Mouse (Mus musculus) limb, embryonic 14.5 days (tissue): ENCODE results near the gene Olfr691. TPM values are rescaled to one million over a fixed set of nuclear protein-coding genes. Genes with fewer than 3 reads are reported as not detected.

Experiments used
- ATAC-seq: fragments of 200-750 bp; cut with Nextera tagmentation; 2 replicates; pipeline ENCODE4 v1.8.0; 2017; ENCODE audit warnings: low read depth, moderate number of reproducible peaks, moderate TSS enrichment; ENCODE audit not compliant: low FRiP score
- DNase-seq: peaks from one replicate; pipeline ENCODE4 v3.0.0-alpha.2; 2015; ENCODE audit warnings: low spot score
- H3K27ac ChIP-seq: fragments of 300-500 bp; sonication (generic); replicated peaks from 2 replicates; pipeline ENCODE4 v1.5.1; 2014; ENCODE audit warnings: low read depth, mild to moderate bottlenecking, low read length, moderate library complexity, mixed read lengths
- H3K27me3 ChIP-seq: fragments of 300-500 bp; sonication (generic); 2 replicates; pipeline ENCODE4 v1.6.1; 2014; ENCODE audit warnings: low read length, mixed read lengths; ENCODE audit not compliant: control insufficient read depth, insufficient read depth
- H3K36me3 ChIP-seq: fragments of 300-500 bp; sonication (generic); 2 replicates; pipeline ENCODE4 v1.6.1; 2014; ENCODE audit warnings: mild to moderate bottlenecking, low read length, moderate library complexity, mixed read lengths; ENCODE audit not compliant: control insufficient read depth, insufficient read depth
- H3K4me1 ChIP-seq: fragments of 300-500 bp; sonication (generic); 2 replicates; pipeline ENCODE4 v1.6.1; 2014; ENCODE audit warnings: antibody characterized with exemption, low read length, mixed read lengths; ENCODE audit not compliant: control insufficient read depth, insufficient read depth
- H3K4me2 ChIP-seq: fragments of 300-500 bp; sonication (generic); replicated peaks from 2 replicates; pipeline ENCODE4 v1.6.1; 2014; ENCODE audit warnings: low read depth, mild to moderate bottlenecking, low read length, moderate library complexity; ENCODE audit not compliant: severe bottlenecking
- H3K4me3 ChIP-seq: fragments of 300-500 bp; sonication (generic); replicated peaks from 2 replicates; pipeline ENCODE4 v1.5.1; 2014; ENCODE audit warnings: low read length
- H3K9ac ChIP-seq: fragments of 300-500 bp; sonication (generic); 2 replicates; pipeline ENCODE4 v1.6.1; 2014; ENCODE audit warnings: mild to moderate bottlenecking, low read depth, low read length, moderate library complexity; ENCODE audit not compliant: severe bottlenecking
- H3K9me3 ChIP-seq: fragments of 300-500 bp; sonication (generic); 2 replicates; pipeline ENCODE4 v1.6.1; 2016; ENCODE audit warnings: low read length; ENCODE audit not compliant: control insufficient read depth
- POLR2A ChIP-seq: fragments of 200-500 bp; IDR thresholded peaks from 2 replicates; pipeline ENCODE4 v1.8.0; 2012; ENCODE audit warnings: inconsistent platforms, mild to moderate bottlenecking, moderate library complexity, borderline replicate concordance; ENCODE audit not compliant: insufficient read depth, insufficient read length; ENCODE audit errors: extremely low read depth
- WGBS: fragments of 180-500 bp; shearing (Covaris S2); extraction: QIAGEN DNeasy Blood & Tissue Kit; methylation state at CpG from one replicate; pipeline ENCODE4 v1.1.7; 2014; 5-methylcytosine and 5-hydroxymethylcytosine counted together
- polyA plus RNA-seq, 2 experiments: library from polyadenylated mRNA; depleted of rRNA in 1 of 2; stranded (reverse) in 1 of 2; unstranded in 1 of 2; fragments of >200 nt; fragmentation: Nextera tagmentation in 1 of 2; extraction: Ambion mirVana in 1 of 2; gene quantifications; 2 replicates each; pipeline versions ENCODE4 v1.2.1 to v1.2.3; 2012 to 2014

Olfr691 gene
- 0.04 TPM in 1 of 2 replicates, not detected in the other for polyA plus RNA-seq (2012; rRNA removed)
- polyA plus RNA-seq (2014; fragmentation: Nextera tagmentation; extraction: Ambion mirVana), result not detected in 2 replicates

DNA sequence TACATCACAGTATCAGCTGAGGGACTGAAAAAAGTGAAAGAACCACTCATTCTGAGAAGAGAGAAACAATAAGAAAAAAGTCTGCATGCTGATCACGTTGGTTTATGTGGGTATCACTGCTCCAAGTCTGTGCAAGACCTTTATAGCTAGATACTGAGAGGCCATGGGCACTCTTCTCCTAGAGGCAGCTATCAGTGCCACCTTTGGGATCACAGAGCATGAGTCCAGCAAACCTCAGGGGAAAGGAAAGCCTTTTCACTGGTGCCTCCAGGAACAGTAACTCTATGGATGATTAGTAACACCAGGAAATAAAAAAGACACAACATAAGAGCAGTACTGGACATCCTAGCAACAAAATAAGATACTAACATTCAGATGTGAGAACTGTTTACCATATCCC, at the start of gene Olfr691:
Gene Olfr691 (minus strand): TSS at position 101 of the 400 bp plus-strand sequence.
- no peak for ATAC-seq

DNA sequence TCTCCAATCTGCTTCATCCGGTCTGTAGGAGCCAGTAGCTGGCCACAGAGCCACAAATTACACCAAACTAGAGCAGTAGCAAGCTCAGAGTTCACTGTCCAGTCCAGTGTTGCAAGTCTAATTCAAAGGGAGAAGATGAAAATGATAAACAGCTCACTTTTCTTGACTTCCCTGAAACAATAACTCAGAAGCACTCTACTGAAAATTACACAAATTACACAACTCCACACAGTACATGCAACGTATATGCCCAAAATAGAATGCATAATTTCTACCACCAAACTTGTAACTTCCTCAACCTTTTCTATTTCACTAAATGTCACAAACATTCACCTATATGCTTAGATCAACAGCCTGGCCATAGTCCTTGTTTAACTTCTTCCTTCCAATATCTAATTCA, 48.2 kb upstream of the Olfr691 start:
- WGBS, result 85% methylated on average over 2 of the region's 2 CpGs

More for the DNA sequence above, at the start of gene Olfr691:
- Histone ChIP-seq H3K27ac (no peak within 1 kb of the TSS), H3K4me1 (no peaks in the 10 kb centered on the region), H3K9ac (no peak within 1 kb of the TSS), H3K4me3 (no peak within 1 kb of the TSS), H3K9me3 (no peaks in the 10 kb centered on the region), H3K4me2 (no peak within 1 kb of the TSS), H3K27me3 (no peaks in the 10 kb centered on the region), H3K36me3 (no peaks in the 10 kb centered on the region)
- WGBS, result 44% methylated on average over 1 of the region's 1 CpGs
- no peak for TF ChIP-seq POLR2A
- DNase-seq, result no peak

DNA sequence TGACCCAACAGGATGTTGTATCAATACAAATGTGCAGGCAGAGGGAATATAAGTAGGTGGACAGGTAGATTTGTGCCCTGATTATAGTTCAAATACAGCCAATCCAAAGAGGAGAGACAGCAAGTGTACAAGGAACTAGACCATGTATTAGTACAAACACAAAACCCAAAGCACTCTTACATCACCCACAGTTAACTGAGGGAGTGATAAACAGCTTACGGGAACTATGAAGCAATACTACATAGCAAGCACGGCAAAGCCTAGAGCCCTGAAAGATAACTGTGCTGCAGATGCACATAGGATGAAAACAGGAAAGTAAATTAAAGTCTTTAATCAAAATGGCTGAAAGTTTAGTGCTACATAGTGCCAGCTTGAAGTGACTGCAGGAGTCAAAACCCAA, 45.6 kb upstream of the Olfr691 start:
- Histone ChIP-seq H3K4me3 (no peak overlapping the region), H3K4me2 (no peak overlapping the region), H3K36me3 (peaks cover 85% of the 10 kb centered on the region), H3K4me1 (no peaks in the 10 kb centered on the region), H3K27me3 (no peaks in the 10 kb centered on the region), H3K9ac (no peak overlapping the region), H3K27ac (no peak overlapping the region), H3K9me3 (no peaks in the 10 kb centered on the region)
- 93% methylated on average over 2 of the region's 2 CpGs for WGBS
- DNase-seq (no peak), ATAC-seq (no peak)
- TF ChIP-seq POLR2A, result no peak

More for the DNA sequence above, 48.2 kb upstream of the Olfr691 start:
- no peak overlapping the region for H3K27ac ChIP-seq
- H3K4me1 ChIP-seq, result no peaks in the 10 kb centered on the region
- H3K4me2 ChIP-seq, result no peak overlapping the region
- DNase-seq (no peak), ATAC-seq (no peak)
- H3K9me3 ChIP-seq, result no peaks in the 10 kb centered on the region
- H3K36me3 ChIP-seq, result peaks cover 65% of the 10 kb centered on the region
- H3K9ac ChIP-seq, result no peak overlapping the region
- H3K4me3 ChIP-seq, result no peak overlapping the region
- H3K27me3 ChIP-seq, result no peaks in the 10 kb centered on the region
- no peak for TF ChIP-seq POLR2A

DNA sequence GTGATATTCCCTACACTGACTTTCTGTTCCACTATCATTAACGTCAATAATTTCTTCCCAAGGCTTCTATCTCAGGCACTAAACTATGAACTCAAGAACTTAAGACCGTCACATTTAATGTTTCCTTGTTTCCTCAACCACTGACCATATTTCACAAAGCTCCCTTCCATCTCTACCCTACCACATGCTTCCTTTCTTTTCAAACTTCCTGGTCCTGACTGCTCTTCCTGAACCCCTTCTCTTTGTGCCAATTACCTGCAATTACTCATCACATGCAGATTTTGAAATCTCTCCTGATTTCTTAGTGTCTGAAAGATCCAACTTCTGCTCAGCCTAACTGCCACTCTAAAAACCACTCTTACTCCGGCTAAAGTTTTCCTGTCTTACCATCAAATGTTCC, 38.3 kb upstream of the Olfr691 start:
- 95% methylated on average over 3 of the region's 3 CpGs for WGBS
- H3K36me3 ChIP-seq, result peaks cover 79% of the 10 kb centered on the region
- H3K4me3 ChIP-seq, result no peak overlapping the region
- no peaks in the 10 kb centered on the region for H3K27me3 ChIP-seq
- no peaks in the 10 kb centered on the region for H3K4me1 ChIP-seq
- no peaks in the 10 kb centered on the region for H3K9me3 ChIP-seq
- no peak overlapping the region for H3K27ac ChIP-seq
- no peak overlapping the region for H3K4me2 ChIP-seq
- ATAC-seq (no peak), DNase-seq (no peak)
- no peak overlapping the region for H3K9ac ChIP-seq
- TF ChIP-seq POLR2A, result no peak

DNA sequence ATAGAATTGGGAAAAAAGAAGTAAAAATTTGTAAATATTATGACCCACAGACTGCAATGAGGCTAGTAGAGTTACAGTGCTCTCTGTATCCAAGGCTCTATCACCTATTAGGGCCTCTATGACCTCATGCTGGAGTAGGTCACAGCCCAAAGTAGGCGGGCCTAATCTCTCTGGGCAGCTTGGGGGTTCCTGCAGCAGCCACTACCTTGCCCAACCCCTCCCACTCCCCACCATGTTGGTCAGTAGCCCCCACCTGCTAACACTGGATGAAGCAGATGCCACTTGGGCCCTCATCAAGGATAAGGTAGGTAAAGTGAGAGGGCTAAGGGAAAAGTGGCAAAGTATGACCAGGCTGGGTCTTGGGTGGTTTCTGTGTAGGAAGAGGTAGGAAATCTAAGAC, 32.8 kb upstream of the Olfr691 start, which contains the start of gene Gm5901:
Gene Gm5901 (plus strand): TSS at position 173 of the 400 bp plus-strand sequence.
- DNase-seq (no peak), ATAC-seq (no peak)
- H3K4me2 ChIP-seq, result no peak within 1 kb of the TSS
- no peaks in the 10 kb centered on the region for H3K27me3 ChIP-seq
- H3K9me3 ChIP-seq, result no peaks in the 10 kb centered on the region
- no peak within 1 kb of the TSS for H3K27ac ChIP-seq
- H3K36me3 ChIP-seq, result peaks cover 50% of the 10 kb centered on the region
- no peak for TF ChIP-seq POLR2A
- H3K4me3 ChIP-seq, result no peak within 1 kb of the TSS
- 73% methylated on average over 1 of the region's 1 CpGs for WGBS
- no peak within 1 kb of the TSS for H3K9ac ChIP-seq
- H3K4me1 ChIP-seq, result no peaks in the 10 kb centered on the region

DNA sequence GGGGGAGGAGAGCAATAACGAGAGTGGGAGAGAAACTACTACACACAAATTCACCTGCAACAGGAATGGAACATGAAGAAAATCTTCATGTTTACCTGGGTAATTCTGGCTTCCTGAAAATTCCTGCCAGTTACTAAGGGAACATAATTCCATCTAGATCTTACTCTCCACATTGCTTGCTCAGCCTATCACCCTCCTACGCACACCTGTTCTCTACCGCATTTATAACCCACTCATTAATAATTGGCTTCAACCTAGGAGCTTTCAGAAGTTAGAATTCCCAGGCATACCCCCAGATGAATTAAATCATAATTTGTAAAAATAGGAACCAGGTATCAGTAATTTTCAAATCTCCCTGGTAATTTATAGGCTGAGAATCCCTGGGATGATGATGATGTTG, 31.9 kb upstream of the Olfr691 start:
- no peak overlapping the region for H3K9ac ChIP-seq
- H3K4me2 ChIP-seq, result no peak overlapping the region
- WGBS, result 97% methylated on average over 3 of the region's 3 CpGs
- TF ChIP-seq POLR2A, result no peak
- no peaks in the 10 kb centered on the region for H3K4me1 ChIP-seq
- H3K9me3 ChIP-seq, result no peaks in the 10 kb centered on the region
- peaks cover 41% of the 10 kb centered on the region for H3K36me3 ChIP-seq
- no peak for DNase-seq
- no peak for ATAC-seq
- H3K4me3 ChIP-seq, result no peak overlapping the region
- H3K27ac ChIP-seq, result no peak overlapping the region
- H3K27me3 ChIP-seq, result no peaks in the 10 kb centered on the region
